Mouse (Mus musculus) liver, embryonic 13.5 days (tissue): ENCODE data around the gene D330045A20Rik. TPM values are rescaled to one million over a fixed set of nuclear protein-coding genes. Genes with fewer than 3 reads are reported as not detected.
"Not testable (repeated sequence)": the region's sequence is repeated elsewhere in the genome, so short reads cannot be mapped to it uniquely, and the experiment has no call there.

ENCODE experiments used
- ATAC-seq: fragments of 200-750 bp; cut with Nextera tagmentation; 2 replicates; pipeline ENCODE4 v1.8.0; 2017; ENCODE audit warnings: low read depth, mild to moderate bottlenecking, moderate number of reproducible peaks, moderate library complexity
- DNase-seq: peaks from one replicate; pipeline ENCODE4 v3.0.0; 2022
- H3K27ac ChIP-seq: fragments of 300-500 bp; sonication (generic); 2 replicates; pipeline ENCODE4 v1.5.1; 2015; ENCODE audit warnings: moderate library complexity, mild to moderate bottlenecking, inconsistent platforms
- H3K27me3 ChIP-seq: fragments of 300-500 bp; sonication (generic); 2 replicates; pipeline ENCODE4 v1.6.1; 2015; ENCODE audit warnings: mild to moderate bottlenecking, inconsistent platforms
- H3K36me3 ChIP-seq: fragments of 300-500 bp; sonication (generic); 2 replicates; pipeline ENCODE4 v1.6.1; 2015; ENCODE audit warnings: mild to moderate bottlenecking, inconsistent platforms
- H3K4me1 ChIP-seq: fragments of 300-500 bp; sonication (generic); replicated peaks from 2 replicates; pipeline ENCODE4 v1.6.1; 2015; ENCODE audit warnings: inconsistent platforms
- H3K4me2 ChIP-seq: fragments of 300-500 bp; sonication (generic); 2 replicates; pipeline ENCODE4 v1.6.1; 2015; ENCODE audit warnings: inconsistent platforms, mild to moderate bottlenecking, moderate library complexity
- H3K4me3 ChIP-seq: fragments of 300-500 bp; sonication (generic); replicated peaks from 2 replicates; pipeline ENCODE4 v1.5.1; 2015; ENCODE audit warnings: mild to moderate bottlenecking, inconsistent platforms
- H3K9ac ChIP-seq: fragments of 300-500 bp; sonication (generic); 2 replicates; pipeline ENCODE4 v1.6.1; 2015; ENCODE audit warnings: mild to moderate bottlenecking, inconsistent platforms
- H3K9me3 ChIP-seq: fragments of 300-500 bp; sonication (generic); replicated peaks from 2 replicates; pipeline ENCODE4 v1.6.1; 2016; ENCODE audit warnings: inconsistent platforms
- WGBS: fragments of 180-500 bp; shearing (Covaris S2); methylation state at CpG from one replicate; pipeline ENCODE4 v1.1.7; 2015; ENCODE audit not compliant: insufficient replicate concordance; 5-methylcytosine and 5-hydroxymethylcytosine counted together
- polyA plus RNA-seq: library from polyadenylated mRNA; unstranded; fragments of >200 nt; fragmentation: Nextera tagmentation; extraction: Ambion mirVana; gene quantifications from 2 replicates; pipeline ENCODE4 v1.2.1, GENCODE M21; 2015

Gene D330045A20Rik
- 1.1 and 1.6 TPM in 2 replicates for polyA plus RNA-seq

DNA sequence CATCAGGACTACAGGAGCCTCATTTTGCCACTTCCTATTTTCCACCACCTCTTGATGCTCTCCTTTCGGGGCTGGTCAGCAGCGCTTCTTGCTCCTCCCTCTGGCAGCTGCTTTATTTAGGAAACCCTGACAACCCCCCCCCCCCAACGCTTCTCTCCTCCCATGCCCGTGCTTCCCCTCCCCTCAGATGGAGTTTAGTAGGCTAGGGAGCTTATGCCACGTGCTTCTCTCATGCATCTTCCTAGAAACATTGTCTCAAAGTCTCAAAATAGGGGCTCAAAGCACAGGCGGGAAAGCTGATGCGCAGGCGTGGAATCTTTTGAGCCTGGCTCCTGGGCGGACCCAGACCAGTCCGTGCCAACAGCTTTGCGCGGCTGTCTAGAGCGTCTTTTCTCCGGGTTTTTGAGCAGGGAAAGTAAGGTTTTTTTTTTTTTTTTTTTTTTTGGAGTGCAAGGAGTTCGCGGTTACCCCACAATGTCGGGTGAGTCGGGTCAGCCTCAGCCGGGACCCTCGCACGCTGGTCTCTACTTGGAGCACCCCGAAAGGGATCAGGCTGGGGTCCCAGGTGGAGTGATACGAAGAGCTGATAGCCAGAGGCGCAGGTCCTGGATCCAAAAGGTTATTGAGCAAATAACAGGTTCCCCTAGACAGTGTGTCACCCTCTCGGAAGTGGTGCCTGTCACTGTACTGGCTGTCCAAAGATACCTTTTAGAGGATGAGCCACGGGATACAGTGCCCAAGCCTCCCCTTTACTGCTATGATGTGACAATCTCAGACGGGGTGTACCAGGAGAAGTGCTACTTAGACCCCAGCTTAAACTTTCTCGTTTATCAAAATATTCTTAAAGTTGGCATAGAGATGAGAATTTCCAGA, at the start of gene D330045A20Rik:
D330045A20Rik (plus strand) TSS at position 346 of the 873 bp plus-strand sequence.
- ATAC-seq: peak; percentile 68
- Histone ChIP-seq H3K27me3 (no peaks in the 10 kb centered on the region), H3K36me3 (no peaks in the 10 kb centered on the region), H3K4me3 (peak within 1 kb of the TSS; percentile 45), H3K4me1 (0 out of 2 replicates have a peak, but pooled peaks cover 3% of the 10 kb centered on the region), H3K9me3 (no peaks in the 10 kb centered on the region), H3K9ac (peak within 1 kb of the TSS; percentile 49; the same call in 1 of the 2 replicates), H3K4me2 (peak within 1 kb of the TSS; percentile 64), H3K27ac (no peak within 1 kb of the TSS)
- WGBS: 27% methylated on average over 28 of the region's 28 CpGs
- no peak for DNase-seq

DNA sequence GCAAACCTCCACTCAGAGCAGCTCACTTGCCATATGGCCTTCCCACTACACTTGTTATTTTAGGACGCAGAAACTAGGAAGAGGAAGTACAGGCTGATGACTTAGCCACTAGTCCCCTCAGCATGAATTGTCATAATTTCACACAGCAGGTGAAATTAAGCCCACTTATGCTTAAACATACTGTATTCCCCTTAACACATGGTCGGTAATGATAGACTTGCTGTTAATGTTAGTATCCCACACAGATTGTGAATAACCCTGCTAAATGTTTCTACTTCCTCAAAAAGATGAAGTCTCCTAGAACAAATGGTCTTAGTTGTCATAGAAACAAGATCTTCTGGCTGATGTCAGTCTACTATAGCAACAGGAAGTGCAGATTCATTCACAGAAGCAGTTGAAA, 47.6 kb upstream of the D330045A20Rik start:
- H3K4me3 ChIP-seq: no peak overlapping the region
- H3K4me2 ChIP-seq: no peak overlapping the region
- H3K36me3 ChIP-seq: no peaks in the 10 kb centered on the region
- ATAC-seq (no peak), DNase-seq (no peak)
- no peaks in the 10 kb centered on the region for H3K4me1 ChIP-seq
- 29% methylated on average over 2 of the region's 2 CpGs for WGBS
- H3K27ac ChIP-seq: no peak overlapping the region
- H3K27me3 ChIP-seq: no peaks in the 10 kb centered on the region
- no peak overlapping the region for H3K9ac ChIP-seq
- no peaks in the 10 kb centered on the region for H3K9me3 ChIP-seq

DNA sequence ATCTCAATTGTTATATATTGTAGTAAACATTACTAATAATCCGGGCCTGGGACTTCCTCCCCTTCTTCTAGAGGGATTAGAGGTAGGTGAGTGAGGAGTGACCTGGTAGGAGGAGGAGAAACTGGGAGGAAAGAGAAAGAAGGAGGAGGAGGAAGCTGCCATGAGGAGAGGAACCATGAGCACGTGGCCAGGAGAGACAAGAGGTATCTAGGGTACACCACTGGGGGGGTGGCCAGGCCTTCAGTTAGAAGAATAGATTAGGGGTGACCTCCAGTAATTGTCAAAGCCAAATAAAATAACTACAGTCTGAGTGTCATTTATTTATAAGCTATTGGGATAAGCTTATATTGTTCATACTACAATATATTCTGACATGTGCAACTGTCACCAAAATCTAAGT, 45.0 kb upstream of the D330045A20Rik start:
- no peak overlapping the region for H3K4me3 ChIP-seq
- H3K9ac ChIP-seq: no peak overlapping the region
- no peaks in the 10 kb centered on the region for H3K36me3 ChIP-seq
- no peaks in the 10 kb centered on the region for H3K4me1 ChIP-seq
- ATAC-seq (no peak), DNase-seq (no peak)
- WGBS: 39% methylated on average over 2 of the region's 2 CpGs
- no peaks in the 10 kb centered on the region for H3K9me3 ChIP-seq
- H3K27me3 ChIP-seq: no peaks in the 10 kb centered on the region
- H3K4me2 ChIP-seq: no peak overlapping the region
- H3K27ac ChIP-seq: no peak overlapping the region

DNA sequence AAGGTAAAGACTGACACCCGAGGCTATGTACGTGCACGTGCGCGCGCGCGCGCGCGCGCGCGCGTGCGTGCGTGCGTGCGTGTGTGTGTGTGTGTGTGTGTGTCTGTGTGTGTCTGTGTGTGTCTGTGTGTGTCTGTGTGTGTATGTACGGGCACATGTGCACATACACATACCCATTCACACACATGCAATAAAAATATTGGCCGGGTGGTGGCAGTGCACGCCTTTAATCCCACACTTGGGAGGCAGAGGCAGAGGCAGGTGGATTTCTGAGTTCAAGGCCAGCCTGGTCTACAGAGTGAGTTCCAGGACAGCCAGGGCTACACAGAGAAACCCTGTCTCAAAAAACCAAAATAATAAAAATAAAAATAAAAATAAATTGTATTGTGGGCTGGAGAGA, 39.1 kb upstream of the D330045A20Rik start:
- not testable (repeated sequence) for H3K4me3 ChIP-seq, H3K36me3 ChIP-seq, H3K9me3 ChIP-seq, DNase-seq, H3K27me3 ChIP-seq, H3K9ac ChIP-seq, H3K4me2 ChIP-seq, ATAC-seq, H3K4me1 ChIP-seq, H3K27ac ChIP-seq
- 82% methylated on average over 22 of the region's 22 CpGs for WGBS

DNA sequence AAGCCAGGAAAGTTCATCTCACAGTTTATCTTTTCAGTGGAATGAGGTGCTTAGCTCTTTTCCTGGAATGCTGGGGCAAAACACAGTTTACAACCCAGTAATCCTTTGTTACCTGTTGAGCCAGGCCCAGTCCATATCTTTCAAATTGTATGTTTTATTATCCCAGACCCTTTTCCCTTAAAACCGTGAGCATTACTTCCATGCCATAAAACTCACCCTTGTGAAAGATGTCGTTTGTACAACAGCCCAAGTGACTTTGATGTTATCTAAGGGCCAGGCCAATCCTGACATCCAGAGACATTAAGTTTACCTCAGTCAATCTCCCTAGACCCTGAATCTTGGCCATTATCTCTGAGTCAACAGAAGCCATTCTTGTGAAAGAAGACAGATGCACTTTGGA, 23.4 kb upstream of the D330045A20Rik start:
- Histone ChIP-seq H3K4me1 (no peaks in the 10 kb centered on the region), H3K27me3 (no peaks in the 10 kb centered on the region), H3K36me3 (no peaks in the 10 kb centered on the region), H3K27ac (no peak overlapping the region), H3K4me3 (no peak overlapping the region), H3K4me2 (no peak overlapping the region), H3K9me3 (no peaks in the 10 kb centered on the region), H3K9ac (no peak overlapping the region)
- ATAC-seq: no peak
- DNase-seq: no peak
- WGBS: 27% methylated on average over 2 of the region's 2 CpGs

DNA sequence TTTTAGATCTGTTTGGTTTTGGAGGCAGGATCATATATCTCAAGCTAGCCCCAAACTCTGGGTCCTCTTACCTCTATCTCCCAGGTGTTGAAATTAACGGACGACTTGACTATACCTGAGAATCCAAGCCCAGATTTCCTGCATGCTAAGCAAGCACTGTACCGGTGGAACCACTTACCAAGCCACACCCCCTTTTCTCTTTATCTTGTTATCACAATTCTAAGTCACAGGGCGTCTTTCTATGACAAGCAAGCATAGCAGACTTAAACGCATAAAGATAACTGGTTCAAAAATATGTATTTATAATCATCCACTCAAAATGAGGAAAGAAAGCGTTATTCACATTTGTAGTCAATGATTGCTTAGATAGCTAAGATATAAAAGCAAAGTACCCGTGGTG, 1.9 kb downstream of the D330045A20Rik start:
- H3K27me3 ChIP-seq: no peaks in the 10 kb centered on the region
- H3K4me3 ChIP-seq: no peak overlapping the region
- no peak overlapping the region for H3K4me2 ChIP-seq
- no peak for DNase-seq
- no peak overlapping the region for H3K9ac ChIP-seq
- 33% methylated on average over 7 of the region's 7 CpGs for WGBS
- H3K36me3 ChIP-seq: no peaks in the 10 kb centered on the region
- no peaks in the 10 kb centered on the region for H3K9me3 ChIP-seq
- ATAC-seq: no peak; the same call in 1 of the 2 replicates
- no peak overlapping the region for H3K27ac ChIP-seq
- 0 out of 2 replicates have a peak, but pooled peaks cover 3% of the 10 kb centered on the region for H3K4me1 ChIP-seq

DNA sequence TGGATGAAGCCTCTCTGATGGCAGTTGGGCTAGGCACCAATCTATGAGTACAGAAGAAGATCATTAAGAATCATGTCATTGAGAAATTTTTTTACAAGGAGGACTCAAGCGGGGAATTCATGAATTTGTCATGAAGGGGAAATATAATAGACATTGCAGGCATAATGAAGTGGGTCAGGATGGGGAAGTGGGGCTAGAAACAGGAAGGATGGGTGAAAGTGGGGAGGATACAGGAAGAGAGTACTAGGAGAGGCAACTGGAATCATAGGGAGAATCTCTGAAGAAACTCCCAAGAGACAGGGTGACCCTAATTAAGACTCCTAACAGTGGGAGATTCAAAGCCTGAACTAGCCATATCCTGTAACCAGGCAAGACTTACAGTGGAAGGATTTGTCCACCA, 4.8 kb downstream of the D330045A20Rik start:
- no peaks in the 10 kb centered on the region for H3K27me3 ChIP-seq
- DNase-seq (no peak), ATAC-seq (no peak)
- no peaks in the 10 kb centered on the region for H3K36me3 ChIP-seq
- no peak overlapping the region for H3K4me3 ChIP-seq
- no peak overlapping the region for H3K27ac ChIP-seq
- 54% methylated on average over 1 of the region's 1 CpGs for WGBS
- H3K4me2 ChIP-seq: no peak overlapping the region
- no peak overlapping the region for H3K9ac ChIP-seq
- no peaks in the 10 kb centered on the region for H3K9me3 ChIP-seq
- H3K4me1 ChIP-seq: 0 out of 2 replicates have a peak, but pooled peaks cover 3% of the 10 kb centered on the region

DNA sequence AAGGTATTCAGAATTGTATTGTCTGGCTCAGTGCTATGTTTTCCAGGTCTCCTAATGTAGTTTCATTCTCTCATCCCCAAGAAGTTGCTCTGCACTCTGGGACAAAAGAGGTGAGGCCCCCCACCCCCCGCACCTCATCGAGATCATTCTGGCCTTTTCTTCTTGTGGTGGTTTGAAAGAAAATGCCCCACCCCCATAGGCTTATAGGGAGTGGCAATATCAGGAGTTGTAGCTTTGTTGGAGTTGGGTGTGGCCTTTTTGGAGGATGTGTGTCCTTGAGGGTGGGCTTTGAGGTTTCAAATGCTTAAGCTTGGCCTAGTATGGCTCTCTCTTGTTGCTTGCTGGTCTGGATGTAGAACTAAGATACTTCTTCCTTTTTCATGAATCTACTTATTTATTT, 36.0 kb downstream of the D330045A20Rik start:
- 49% methylated on average over 2 of the region's 2 CpGs for WGBS
- Histone ChIP-seq H3K9ac (no peak overlapping the region), H3K27ac (no peak overlapping the region), H3K4me1 (no peaks in the 10 kb centered on the region), H3K36me3 (no peaks in the 10 kb centered on the region), H3K4me3 (no peak overlapping the region), H3K4me2 (no peak overlapping the region), H3K27me3 (no peaks in the 10 kb centered on the region), H3K9me3 (no peaks in the 10 kb centered on the region)
- ATAC-seq: no peak
- DNase-seq: no peak

DNA sequence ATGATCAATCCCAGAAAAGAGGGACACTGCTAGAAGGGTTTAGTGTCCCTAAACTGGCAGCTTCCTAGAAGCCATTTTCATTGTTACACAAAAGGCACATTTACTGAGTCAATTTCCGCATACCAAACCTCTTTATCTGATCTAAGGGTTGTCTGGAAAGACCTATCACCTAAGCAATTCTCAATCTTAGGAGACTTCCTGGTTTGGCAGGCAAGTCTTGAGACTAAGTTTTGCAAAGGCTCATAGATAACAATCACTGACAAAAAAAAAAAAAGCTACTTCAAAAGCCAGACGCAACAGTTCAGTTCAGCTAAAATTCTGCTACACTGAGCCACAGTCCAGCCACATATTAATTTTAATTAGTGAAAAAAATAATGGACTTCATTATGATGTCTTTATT, 39.1 kb downstream of the D330045A20Rik start:
- ATAC-seq (no peak), DNase-seq (no peak)
- H3K4me2 ChIP-seq: no peak overlapping the region
- H3K4me1 ChIP-seq: no peaks in the 10 kb centered on the region
- H3K4me3 ChIP-seq: no peak overlapping the region
- WGBS: 51% methylated on average over 2 of the region's 2 CpGs
- no peaks in the 10 kb centered on the region for H3K9me3 ChIP-seq
- H3K36me3 ChIP-seq: no peaks in the 10 kb centered on the region
- H3K27me3 ChIP-seq: no peaks in the 10 kb centered on the region
- no peak overlapping the region for H3K9ac ChIP-seq
- H3K27ac ChIP-seq: no peak overlapping the region

DNA sequence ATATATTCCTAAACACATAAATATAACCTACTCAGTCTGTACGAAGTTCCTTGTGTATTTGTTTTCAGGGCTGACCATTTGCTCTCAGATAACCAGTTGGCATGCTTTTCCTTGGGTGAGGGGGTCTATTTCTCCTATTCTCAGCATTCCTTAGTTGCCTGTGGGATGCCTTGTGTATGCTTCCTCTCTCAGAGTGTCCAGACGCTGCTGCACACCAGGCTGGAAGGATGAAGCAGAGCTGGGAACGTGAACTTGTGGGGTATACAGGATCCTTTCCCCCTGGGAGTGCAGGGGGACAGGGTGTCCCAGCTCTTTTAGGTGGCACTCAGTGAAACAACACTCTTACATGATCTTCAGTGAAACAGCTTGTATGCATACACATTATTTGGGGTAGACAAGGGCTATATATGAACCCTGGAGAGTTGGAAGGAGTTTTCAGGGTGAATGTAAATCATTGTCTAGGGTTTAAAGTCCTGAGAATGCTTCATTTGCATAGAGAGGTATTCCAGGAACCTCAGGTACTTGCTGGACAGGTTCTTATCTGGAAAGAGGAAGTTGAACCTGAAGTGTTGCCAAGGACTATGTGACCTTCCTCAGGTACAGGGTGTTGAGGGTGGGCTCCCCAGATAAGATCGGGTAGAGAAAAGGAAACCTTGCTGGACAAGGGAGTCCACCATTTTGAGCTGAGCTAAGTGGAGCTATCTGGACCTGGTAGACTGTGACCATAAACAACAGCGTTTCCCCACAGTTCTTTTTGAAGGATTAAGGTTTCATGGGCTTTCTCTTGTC, 44.3 kb downstream of the D330045A20Rik start:
- no peak for ATAC-seq

DNA sequence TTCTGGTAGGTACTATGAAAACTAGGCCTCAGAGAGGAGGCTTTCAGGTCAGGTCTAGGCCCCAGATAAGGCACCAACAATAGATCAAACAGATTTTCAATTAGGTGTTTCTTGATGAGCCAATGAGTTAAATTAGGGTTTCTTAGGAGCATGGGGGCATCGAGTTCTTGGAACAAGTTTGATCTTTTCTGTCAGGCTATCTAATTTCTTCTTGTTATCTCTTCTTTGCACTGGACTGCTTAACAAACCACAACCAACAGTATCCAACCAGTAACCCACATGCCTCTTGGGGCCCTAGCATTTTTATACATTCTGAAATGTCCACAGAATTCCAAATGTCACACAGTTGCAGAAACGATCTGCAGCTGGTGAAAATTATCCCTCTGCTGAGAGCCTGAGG, 45.6 kb downstream of the D330045A20Rik start:
- H3K4me1 ChIP-seq: peaks cover 25% of the 10 kb centered on the region
- 33% methylated on average over 2 of the region's 2 CpGs for WGBS
- H3K9me3 ChIP-seq: no peaks in the 10 kb centered on the region
- peak overlapping the region; percentile 29; the same call in 1 of the 2 replicates for H3K4me2 ChIP-seq
- H3K27me3 ChIP-seq: no peaks in the 10 kb centered on the region
- no peak overlapping the region for H3K9ac ChIP-seq
- no peaks in the 10 kb centered on the region for H3K36me3 ChIP-seq
- DNase-seq: no peak
- no peak overlapping the region for H3K4me3 ChIP-seq
- ATAC-seq: peak; percentile 72
- peak overlapping the region; percentile 13; the same call in 1 of the 2 replicates for H3K27ac ChIP-seq

More for the DNA sequence above, 44.3 kb downstream of the D330045A20Rik start:
- Histone ChIP-seq H3K4me3 (no peak overlapping the region), H3K9me3 (no peaks in the 10 kb centered on the region), H3K4me1 (peaks cover 25% of the 10 kb centered on the region), H3K4me2 (no peak overlapping the region), H3K36me3 (no peaks in the 10 kb centered on the region), H3K9ac (no peak overlapping the region), H3K27me3 (no peaks in the 10 kb centered on the region), H3K27ac (no peak overlapping the region)
- WGBS: 64% methylated on average over 5 of the region's 5 CpGs
- no peak for DNase-seq
